Mouse (Mus musculus): ENCODE data around the gene Glis3. TPM values are rescaled to one million over a fixed set of nuclear protein-coding genes. Genes with fewer than 3 reads are reported as not detected.

The Glis3 gene
- polyA plus RNA-seq, 1 experiment from 2014 or later = 0.36 TPM

- Histone ChIP-seq H3K9me3 (ENCODE audit: low read length) (no peaks in the 10 kb centered on the region), H3K9ac (replicated peaks) (no peak overlapping the region), H3K4me3 (ENCODE audit: low read depth, low read length) (no peak overlapping the region), H3K27me3 (ENCODE audit: insufficient read depth, low read length) (no peaks in the 10 kb centered on the region), H3K4me1 (ENCODE audit: insufficient read depth) (peaks cover 4% of the 10 kb centered on the region), H3K27ac (ENCODE audit: low read depth) (no peak overlapping the region), H3K4me2 (ENCODE audit: low read depth, low read length) (no peak overlapping the region), H3K36me3 (replicated peaks; ENCODE audit: insufficient read depth, low read length) (no peaks in the 10 kb centered on the region)
- TF ChIP-seq EP300 (IDR thresholded peaks at IDR 0.05; ENCODE audit: low read depth) = no peak
- no peak for TF ChIP-seq CTCF (IDR thresholded peaks at IDR 0.05; ENCODE audit: low read depth)
- no peak for DNase-seq
- whole genome bisulfite sequencing (ENCODE audit: insufficient replicate concordance) = 70% methylated on average over 10 of the region's 10 CpGs
- ATAC-seq = no peak
These were observed 120.5 kb downstream of the Glis3 start for GRCm38 (mm10) chr19:28559400-28559799.

GRCm38 (mm10) chr19:28558661-28559060 is 121.2 kb downstream of the Glis3 start:
- Histone ChIP-seq H3K4me2 (ENCODE audit: low read depth, low read length) (no peak overlapping the region), H3K27ac (ENCODE audit: low read depth) (no peak overlapping the region), H3K27me3 (ENCODE audit: insufficient read depth, low read length) (no peaks in the 10 kb centered on the region), H3K36me3 (replicated peaks; ENCODE audit: insufficient read depth, low read length) (no peaks in the 10 kb centered on the region), H3K4me3 (ENCODE audit: low read depth, low read length) (no peak overlapping the region), H3K9me3 (ENCODE audit: low read length) (no peaks in the 10 kb centered on the region), H3K9ac (replicated peaks) (no peak overlapping the region), H3K4me1 (ENCODE audit: insufficient read depth) (peaks cover 4% of the 10 kb centered on the region)
- ATAC-seq (no peak), DNase-seq (no peak)
- WGBS (ENCODE audit: insufficient replicate concordance) = 78% methylated on average over 8 of the region's 8 CpGs
- no peak for TF ChIP-seq EP300 (IDR thresholded peaks at IDR 0.05; ENCODE audit: low read depth)
- no peak for TF ChIP-seq CTCF (IDR thresholded peaks at IDR 0.05; ENCODE audit: low read depth)

- Histone ChIP-seq H3K27me3 (ENCODE audit: insufficient read depth, low read length) (no peaks in the 10 kb centered on the region), H3K36me3 (replicated peaks; ENCODE audit: insufficient read depth, low read length) (no peaks in the 10 kb centered on the region), H3K4me3 (ENCODE audit: low read depth, low read length) (no peak overlapping the region), H3K9ac (replicated peaks) (no peak overlapping the region), H3K27ac (ENCODE audit: low read depth) (no peak overlapping the region), H3K4me1 (ENCODE audit: insufficient read depth) (peaks cover 4% of the 10 kb centered on the region), H3K4me2 (ENCODE audit: low read depth, low read length) (no peak overlapping the region), H3K9me3 (ENCODE audit: low read length) (no peaks in the 10 kb centered on the region)
- no peak for DNase-seq
- no peak for TF ChIP-seq EP300 (IDR thresholded peaks at IDR 0.05; ENCODE audit: low read depth)
- TF ChIP-seq CTCF (IDR thresholded peaks at IDR 0.05; ENCODE audit: low read depth) = no peak
- WGBS (ENCODE audit: insufficient replicate concordance) = 61% methylated on average over 5 of the region's 5 CpGs
- no peak for ATAC-seq
These were observed 122.1 kb downstream of the Glis3 start for GRCm38 (mm10) chr19:28557559-28558328.

- Histone ChIP-seq H3K4me1 (ENCODE audit: insufficient read depth) (no peaks in the 10 kb centered on the region), H3K4me2 (ENCODE audit: low read depth, low read length) (no peak overlapping the region), H3K9me3 (ENCODE audit: low read length) (no peaks in the 10 kb centered on the region), H3K27me3 (ENCODE audit: insufficient read depth, low read length) (no peaks in the 10 kb centered on the region), H3K4me3 (ENCODE audit: low read depth, low read length) (no peak overlapping the region), H3K27ac (ENCODE audit: low read depth) (no peak overlapping the region), H3K9ac (replicated peaks) (no peak overlapping the region), H3K36me3 (replicated peaks; ENCODE audit: insufficient read depth, low read length) (no peaks in the 10 kb centered on the region)
- 67% methylated on average over 6 of the region's 6 CpGs for WGBS (ENCODE audit: insufficient replicate concordance)
- ATAC-seq = no peak
- TF ChIP-seq CTCF (IDR thresholded peaks at IDR 0.05; ENCODE audit: low read depth) (no peak), EP300 (IDR thresholded peaks at IDR 0.05; ENCODE audit: low read depth) (no peak)
- no peak for DNase-seq
These were observed 124.5 kb downstream of the Glis3 start for GRCm38 (mm10) chr19:28555181-28555929.

- no peak overlapping the region for H3K9ac ChIP-seq (replicated peaks)
- DNase-seq (no peak), ATAC-seq (no peak)
- H3K4me2 ChIP-seq (ENCODE audit: low read depth, low read length) = no peak overlapping the region
- no peaks in the 10 kb centered on the region for H3K4me1 ChIP-seq (ENCODE audit: insufficient read depth)
- no peak for TF ChIP-seq CTCF (IDR thresholded peaks at IDR 0.05; ENCODE audit: low read depth)
- no peak overlapping the region for H3K27ac ChIP-seq (ENCODE audit: low read depth)
- no peaks in the 10 kb centered on the region for H3K27me3 ChIP-seq (ENCODE audit: insufficient read depth, low read length)
- H3K9me3 ChIP-seq (ENCODE audit: low read length) = no peaks in the 10 kb centered on the region
- H3K4me3 ChIP-seq (ENCODE audit: low read depth, low read length) = no peak overlapping the region
- H3K36me3 ChIP-seq (replicated peaks; ENCODE audit: insufficient read depth, low read length) = no peaks in the 10 kb centered on the region
- WGBS (ENCODE audit: insufficient replicate concordance) = 66% methylated on average over 8 of the region's 8 CpGs
These were observed 129.3 kb downstream of the Glis3 start for GRCm38 (mm10) chr19:28550611-28551010.

- H3K9me3 ChIP-seq (ENCODE audit: low read length) = no peaks in the 10 kb centered on the region
- no peaks in the 10 kb centered on the region for H3K27me3 ChIP-seq (ENCODE audit: insufficient read depth, low read length)
- TF ChIP-seq EP300 (IDR thresholded peaks at IDR 0.05; ENCODE audit: low read depth) (no peak), CTCF (IDR thresholded peaks at IDR 0.05; ENCODE audit: low read depth) (peak; percentile 54)
- ATAC-seq (no peak), DNase-seq (peak; percentile 19)
- no peak overlapping the region for H3K4me2 ChIP-seq (ENCODE audit: low read depth, low read length)
- H3K27ac ChIP-seq (ENCODE audit: low read depth) = no peak overlapping the region
- 89% methylated on average over 3 of the region's 3 CpGs for WGBS (ENCODE audit: insufficient replicate concordance)
- H3K36me3 ChIP-seq (replicated peaks; ENCODE audit: insufficient read depth, low read length) = no peaks in the 10 kb centered on the region
- no peaks in the 10 kb centered on the region for H3K4me1 ChIP-seq (ENCODE audit: insufficient read depth)
- no peak overlapping the region for H3K9ac ChIP-seq (replicated peaks)
- H3K4me3 ChIP-seq (ENCODE audit: low read depth, low read length) = no peak overlapping the region
These were observed 132.9 kb downstream of the Glis3 start for GRCm38 (mm10) chr19:28546933-28547332.
